ENCODE assay signal across 35 mouse cellular contexts in the genomic region with DNA sequence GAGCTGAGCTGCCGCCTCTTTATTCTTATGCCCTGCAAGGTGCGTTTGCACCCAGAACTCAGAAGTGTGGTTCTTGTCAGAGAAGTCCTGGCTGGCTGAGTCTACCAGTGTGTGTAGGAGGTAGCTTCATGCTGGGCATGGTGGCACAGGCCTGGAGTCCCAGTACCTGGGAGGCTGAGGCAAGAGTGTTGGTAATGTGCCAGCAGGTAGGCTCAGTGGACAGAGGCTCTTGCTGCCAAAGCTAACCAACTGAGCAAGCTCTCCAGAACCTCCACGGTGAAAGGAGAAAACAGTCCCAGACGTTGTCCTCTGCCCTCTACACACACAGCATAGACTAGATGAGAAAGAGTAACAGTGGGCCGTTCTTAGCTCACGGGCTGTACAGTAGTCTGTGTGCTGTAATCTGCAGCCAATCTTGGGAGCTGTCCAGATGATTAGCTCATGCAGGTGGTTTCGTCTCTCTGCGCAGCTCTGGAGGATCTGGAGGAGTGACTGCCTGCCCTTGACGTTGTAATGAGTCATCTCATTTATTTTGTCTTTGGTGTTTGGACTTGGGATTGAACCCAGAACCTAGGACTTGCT. TPM values are rescaled to one million over a fixed set of nuclear protein-coding genes. Genes with fewer than 3 reads are reported as not detected.
DNase-seq lines count a peak whose midpoint lies in the region; TF ChIP-seq lines count a peak whose summit lies in the region.
"Had no signal": no experiment of that assay in that cellular context is flagged by ENCODE, and none has a peak within 500 bp of the region (broad histone marks: within the 10 kb centered on the region; RNA-seq: fewer than 3 reads in every experiment).

No protein-coding gene starts in this region.

- peaks cover 71% of the 10 kb centered on the region for H3K36me3 ChIP-seq in small intestine, adult 2 months (ENCODE audit: control insufficient read depth, insufficient read depth, low read length)

- 50% methylated on average over 9 of the region's 9 CpGs for WGBS in small intestine, adult 2 months

- peak overlapping the region; percentile 89 for H3K27ac ChIP-seq in small intestine, adult 2 months (ENCODE audit: insufficient read depth, low read depth, low read length)
- H3K27ac ChIP-seq: heart, adult 2 months; heart, embryonic 13.5 days; hindbrain, embryonic 12.5 days; kidney, embryonic 15.5 days; limb, embryonic 15.5 days had no signal

- H3K4me3 ChIP-seq in small intestine, adult 2 months (ENCODE audit: low read depth, low read length), result no peak overlapping the region
- H3K4me3 ChIP-seq: heart, adult 2 months; heart, embryonic 13.5 days; hindbrain, embryonic 12.5 days; kidney, embryonic 15.5 days; limb, embryonic 15.5 days had no signal

- TF ChIP-seq CTCF in small intestine, adult 2 months (IDR thresholded peaks at IDR 0.05; ENCODE audit: extremely low read depth, insufficient read length, insufficient replicate concordance, low read depth, low read length), result no peak

- DNase-seq in adrenal gland, postnatal 14 days, result peak; percentile 52
- no peak for DNase-seq in adrenal gland, postnatal 25 days
- DNase-seq in 3T3-L1 (ENCODE audit: low read depth, low spot score), result peak; percentile 38
- DNase-seq in adrenal gland, postnatal 36 days, result peak; percentile 63 to 64
- no peak for DNase-seq in cerebellum, postnatal 36 days
- no peak for DNase-seq in cerebellum, adult 18-20 months
- DNase-seq in lung, postnatal 10 days, result no peak
- DNase-seq: B cell, adult 2 months; cerebellum, adult 11-12 months; cerebellum, postnatal 14 days; embryo, embryonic 11 days; heart, adult 2 months; kidney, adult 11 months; kidney, postnatal 36 days; lung, adult 18-20 months; lung, postnatal 14 days; right cerebral cortex, adult 18-20 months; thymus, postnatal 25 days had no signal

- H3K27me3 ChIP-seq in small intestine, adult 2 months (ENCODE audit: control insufficient read depth, insufficient read depth, low read length), result no peaks in the 10 kb centered on the region
- H3K27me3 ChIP-seq: CH12.LX; heart, embryonic 13.5 days; hindbrain, embryonic 12.5 days; kidney, embryonic 15.5 days; limb, embryonic 15.5 days had no signal

- H3K4me1 ChIP-seq in small intestine, adult 2 months (ENCODE audit: control insufficient read depth, insufficient read depth, insufficient read length, low read length), result peaks cover 25% of the 10 kb centered on the region
- H3K4me1 ChIP-seq: heart, embryonic 13.5 days; hindbrain, embryonic 12.5 days; kidney, embryonic 15.5 days; limb, embryonic 15.5 days had no signal

- no peak for TF ChIP-seq POLR2A in small intestine, adult 2 months (IDR thresholded peaks at IDR 0.05; ENCODE audit: low read depth, low read length)

RNA-seq across cellular contexts. Expression of a gene that starts 8.2 kb away (rescaled TPM):
- total RNA-seq in adrenal gland, postnatal 14 days (2021), result 205 and 257 TPM in 2 replicates
- 243 and 311 TPM in 2 replicates for total RNA-seq in adrenal gland, postnatal 25 days (2021)
- 100 to 1,000 TPM; 241 to 271 TPM for total RNA-seq in adrenal gland, postnatal 36 days (2021)
- 595 and 1,197 TPM in 2 replicates for polyA plus RNA-seq in small intestine, adult 2 months (2012; rRNA removed)

RNA-seq across cellular contexts. Expression of a gene that starts 22.0 kb away (rescaled TPM):
- total RNA-seq in adrenal gland, postnatal 14 days (2021), result not detected in 2 replicates
- not detected in 2 replicates for total RNA-seq in adrenal gland, postnatal 25 days (2021)
- total RNA-seq in adrenal gland, postnatal 36 days (2021), result not detected
- not detected in 2 replicates for polyA plus RNA-seq in small intestine, adult 2 months (2012; rRNA removed)
- total RNA-seq: CH12.LX; G1E; gastrocnemius, adult 8-10 months; heart, adult 2 months; heart, postnatal 25 days; left cerebral cortex, adult 18-20 months; left cerebral cortex, postnatal 36 days; megakaryocyte progenitor cell, adult 5-6 weeks; midbrain, postnatal 0 days had no signal
- polyA plus RNA-seq: embryonic facial prominence, embryonic 14.5 days; forebrain, embryonic 14.5 days; G1E; heart, adult 2 months; heart, embryonic 13.5 days; hindbrain, embryonic 12.5 days; kidney, embryonic 15.5 days; limb, embryonic 15.5 days; midbrain, embryonic 11.5 days; midbrain, postnatal 0 days; neural tube, embryonic 14.5 days had no signal

RNA-seq across cellular contexts. Expression of a gene that starts 22.2 kb away (rescaled TPM):
- 101 and 105 TPM in 2 replicates for total RNA-seq in adrenal gland, postnatal 14 days (2021)
- 110 and 126 TPM in 2 replicates for total RNA-seq in adrenal gland, postnatal 25 days (2021)
- 100 to 1,000 TPM; 120 to 123 TPM for total RNA-seq in adrenal gland, postnatal 36 days (2021)
- 59.7 and 105 TPM in 2 replicates for polyA plus RNA-seq in small intestine, adult 2 months (2012; rRNA removed)

RNA-seq across cellular contexts. Expression of a gene that starts 34.3 kb away (rescaled TPM):
- total RNA-seq in adrenal gland, postnatal 14 days (2021), result 101 and 108 TPM in 2 replicates
- 91.0 and 131 TPM in 2 replicates for total RNA-seq in adrenal gland, postnatal 25 days (2021)
- 10 to 100 TPM; 88.0 to 92.1 TPM for total RNA-seq in adrenal gland, postnatal 36 days (2021)
- 8.5 and 18.7 TPM in 2 replicates for polyA plus RNA-seq in small intestine, adult 2 months (2012; rRNA removed)

RNA-seq across cellular contexts. Expression of a gene that starts 34.4 kb away (rescaled TPM):
- total RNA-seq in adrenal gland, postnatal 14 days (2021), result 106 and 112 TPM in 2 replicates
- total RNA-seq in adrenal gland, postnatal 25 days (2021), result 113 and 115 TPM in 2 replicates
- total RNA-seq in adrenal gland, postnatal 36 days (2021), result 100 to 1,000 TPM; 113 to 117 TPM
- polyA plus RNA-seq in small intestine, adult 2 months (2012; rRNA removed), result 28.1 and 52.8 TPM in 2 replicates

Comparison
In these comparisons a context has a peak if more than half of its experiments do, and no peak if none do; other contexts are left out.
1. DNase-seq: peak in adrenal gland, postnatal 14 days (single experiment), 3T3-L1 (single experiment) and adrenal gland, postnatal 36 days (2 of 2); none in adrenal gland, postnatal 25 days (single experiment), cerebellum, postnatal 36 days (0 of 2), cerebellum, adult 18-20 months (0 of 2) and lung, postnatal 10 days (single experiment).